Mouse (Mus musculus): ENCODE data around the gene Palm2.

DNA sequence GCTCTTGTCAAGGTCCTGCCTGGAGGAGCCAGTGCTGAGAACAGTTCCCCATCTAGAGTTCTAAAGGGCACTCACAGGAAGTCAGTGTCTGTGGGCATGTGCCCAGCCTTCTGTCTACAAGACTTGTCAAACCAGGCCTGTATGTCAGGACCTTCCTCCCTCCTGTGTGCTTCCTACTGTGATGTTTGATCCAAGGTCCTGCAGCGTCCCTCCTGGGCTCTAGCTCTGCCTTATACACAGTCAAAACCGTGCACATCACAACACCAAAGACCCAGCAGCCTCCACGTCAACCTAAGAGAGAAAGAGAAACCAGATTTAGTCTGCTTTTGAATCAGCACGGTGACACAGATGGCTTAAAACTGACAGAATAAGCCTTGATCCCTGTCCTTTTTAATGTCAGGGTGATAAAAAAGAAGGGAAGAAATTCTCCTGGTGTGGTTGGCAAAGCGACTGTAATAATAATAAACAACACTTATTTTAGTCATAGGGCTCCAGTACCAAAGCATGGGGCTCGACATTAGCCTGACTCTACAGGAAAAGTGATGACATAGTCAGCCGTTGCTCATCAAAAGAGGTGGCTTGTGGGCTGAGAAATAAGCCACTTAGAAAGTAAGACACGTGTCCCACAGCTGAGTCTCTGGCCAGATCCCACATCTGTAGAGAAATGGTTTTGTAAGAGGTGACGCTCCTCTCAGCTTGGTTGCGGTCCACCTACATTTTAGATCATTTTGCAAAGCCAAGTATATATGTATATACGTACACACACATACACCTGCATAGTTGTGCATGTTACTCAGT, 297.0 kb downstream of the Palm2 start:
- no peak for TF ChIP-seq CTCF (IDR thresholded peaks at IDR 0.05; ENCODE audit: low read depth)
- TF ChIP-seq EP300 (IDR thresholded peaks at IDR 0.05; ENCODE audit: low read depth): no peak

Measured in liver, postnatal 0 days (tissue).